Mouse (Mus musculus): ENCODE measurements around the gene Olfr1394.

Olfr1394 gene

GRCm38 (mm10) chr11:49201142-49201541, 47.0 kb downstream of the Olfr1394 start:
- Histone ChIP-seq H3K4me1 (replicated peaks; ENCODE audit: low read depth, low read length) (peaks cover 21% of the 10 kb centered on the region), H3K36me3 (ENCODE audit: insufficient read depth, low read length) (peaks cover 11% of the 10 kb centered on the region; the same call in 1 of the 2 replicates), H3K4me3 (replicated peaks; ENCODE audit: low read length) (no peak overlapping the region), H3K27me3 (ENCODE audit: insufficient read depth, low read length) (no peaks in the 10 kb centered on the region), H3K9me3 (ENCODE audit: low read length) (peaks cover 29% of the 10 kb centered on the region)
- TF ChIP-seq NANOG (IDR thresholded peaks at IDR 0.05; ENCODE audit: borderline replicate concordance, low read length) = no peak
- no peak for TF ChIP-seq CTCF (conservative IDR thresholded peaks at IDR 0.05; ENCODE audit: low read length)
- TF ChIP-seq POU5F1 (IDR thresholded peaks at IDR 0.05; ENCODE audit: borderline replicate concordance, low read length) = no peak

GRCm38 (mm10) chr11:49202071-49202470, 47.9 kb downstream of the Olfr1394 start:
- H3K4me1 ChIP-seq (replicated peaks; ENCODE audit: low read depth, low read length) = peaks cover 24% of the 10 kb centered on the region
- no peaks in the 10 kb centered on the region for H3K27me3 ChIP-seq (ENCODE audit: insufficient read depth, low read length)
- H3K4me3 ChIP-seq (replicated peaks; ENCODE audit: low read length) = peak overlapping the region; percentile 94
- TF ChIP-seq POU5F1 (IDR thresholded peaks at IDR 0.05; ENCODE audit: borderline replicate concordance, low read length) = no peak
- TF ChIP-seq NANOG (IDR thresholded peaks at IDR 0.05; ENCODE audit: borderline replicate concordance, low read length) = no peak
- TF ChIP-seq CTCF (conservative IDR thresholded peaks at IDR 0.05; ENCODE audit: low read length) = no peak
- peaks cover 24% of the 10 kb centered on the region for H3K9me3 ChIP-seq (ENCODE audit: low read length)
- H3K36me3 ChIP-seq (ENCODE audit: insufficient read depth, low read length) = peaks cover 20% of the 10 kb centered on the region

- TF ChIP-seq NANOG (IDR thresholded peaks at IDR 0.05; ENCODE audit: borderline replicate concordance, low read length) (no peak), CTCF (conservative IDR thresholded peaks at IDR 0.05; ENCODE audit: low read length) (no peak), POU5F1 (IDR thresholded peaks at IDR 0.05; ENCODE audit: borderline replicate concordance, low read length) (no peak)
- Histone ChIP-seq H3K4me3 (replicated peaks; ENCODE audit: low read length) (peak overlapping the region; percentile 94), H3K36me3 (ENCODE audit: insufficient read depth, low read length) (peaks cover 23% of the 10 kb centered on the region), H3K9me3 (ENCODE audit: low read length) (peaks cover 19% of the 10 kb centered on the region), H3K4me1 (replicated peaks; ENCODE audit: low read depth, low read length) (peaks cover 24% of the 10 kb centered on the region), H3K27me3 (ENCODE audit: insufficient read depth, low read length) (no peaks in the 10 kb centered on the region)
Observed at GRCm38 (mm10) chr11:49202523-49203061, 48.4 kb downstream of the Olfr1394 start.

- no peak for TF ChIP-seq POU5F1 (IDR thresholded peaks at IDR 0.05; ENCODE audit: borderline replicate concordance, low read length)
- TF ChIP-seq CTCF (conservative IDR thresholded peaks at IDR 0.05; ENCODE audit: low read length) = no peak
- TF ChIP-seq NANOG (IDR thresholded peaks at IDR 0.05; ENCODE audit: borderline replicate concordance, low read length) = no peak
- H3K4me3 ChIP-seq (replicated peaks; ENCODE audit: low read length) = peak within 1 kb of the TSS; percentile 94
- peaks cover 24% of the 10 kb centered on the region for H3K36me3 ChIP-seq (ENCODE audit: insufficient read depth, low read length)
- H3K27me3 ChIP-seq (ENCODE audit: insufficient read depth, low read length) = no peaks in the 10 kb centered on the region
- H3K4me1 ChIP-seq (replicated peaks; ENCODE audit: low read depth, low read length) = peaks cover 25% of the 10 kb centered on the region
- peaks cover 12% of the 10 kb centered on the region for H3K9me3 ChIP-seq (ENCODE audit: low read length)
Observed at GRCm38 (mm10) chr11:49203129-49203768, 49.1 kb downstream of the Olfr1394 start, which contains the start of gene Zfp62. Gene Zfp62 (plus strand): TSS chr11:49203292.

GRCm38 (mm10) chr11:49203771-49204497, 49.8 kb downstream of the Olfr1394 start:
- Histone ChIP-seq H3K36me3 (ENCODE audit: insufficient read depth, low read length) (peaks cover 24% of the 10 kb centered on the region), H3K4me1 (replicated peaks; ENCODE audit: low read depth, low read length) (peaks cover 32% of the 10 kb centered on the region), H3K4me3 (replicated peaks; ENCODE audit: low read length) (peak overlapping the region; percentile 94), H3K9me3 (ENCODE audit: low read length) (peaks cover 6% of the 10 kb centered on the region; the same call in 1 of the 2 replicates), H3K27me3 (ENCODE audit: insufficient read depth, low read length) (no peaks in the 10 kb centered on the region)
- TF ChIP-seq NANOG (IDR thresholded peaks at IDR 0.05; ENCODE audit: borderline replicate concordance, low read length) = no peak

- no peaks in the 10 kb centered on the region for H3K27me3 ChIP-seq (ENCODE audit: insufficient read depth, low read length)
- peaks cover 23% of the 10 kb centered on the region for H3K36me3 ChIP-seq (ENCODE audit: insufficient read depth, low read length)
- H3K4me1 ChIP-seq (replicated peaks; ENCODE audit: low read depth, low read length) = peaks cover 34% of the 10 kb centered on the region
- TF ChIP-seq NANOG (IDR thresholded peaks at IDR 0.05; ENCODE audit: borderline replicate concordance, low read length) (no peak), POU5F1 (IDR thresholded peaks at IDR 0.05; ENCODE audit: borderline replicate concordance, low read length) (no peak), CTCF (conservative IDR thresholded peaks at IDR 0.05; ENCODE audit: low read length) (no peak)
- H3K9me3 ChIP-seq (ENCODE audit: low read length) = no peaks in the 10 kb centered on the region
- H3K4me3 ChIP-seq (replicated peaks; ENCODE audit: low read length) = peak overlapping the region; percentile 94
Observed at GRCm38 (mm10) chr11:49205080-49205590, 51.0 kb downstream of the Olfr1394 start.

- peaks cover 20% of the 10 kb centered on the region for H3K36me3 ChIP-seq (ENCODE audit: insufficient read depth, low read length)
- H3K4me1 ChIP-seq (replicated peaks; ENCODE audit: low read depth, low read length) = peaks cover 28% of the 10 kb centered on the region
- no peak for TF ChIP-seq POU5F1 (IDR thresholded peaks at IDR 0.05; ENCODE audit: borderline replicate concordance, low read length)
- no peak for TF ChIP-seq NANOG (IDR thresholded peaks at IDR 0.05; ENCODE audit: borderline replicate concordance, low read length)
- TF ChIP-seq CTCF (conservative IDR thresholded peaks at IDR 0.05; ENCODE audit: low read length) = no peak
- no peaks in the 10 kb centered on the region for H3K27me3 ChIP-seq (ENCODE audit: insufficient read depth, low read length)
- H3K4me3 ChIP-seq (replicated peaks; ENCODE audit: low read length) = no peak overlapping the region
- no peaks in the 10 kb centered on the region for H3K9me3 ChIP-seq (ENCODE audit: low read length)
Observed at GRCm38 (mm10) chr11:49207495-49207894, 53.3 kb downstream of the Olfr1394 start.
